Mouse (Mus musculus): ENCODE measurements around the gene Pde2a. TPM values are rescaled to one million over a fixed set of nuclear protein-coding genes. Genes with fewer than 3 reads are reported as not detected.
A peak's percentile ranks its signal among the peaks of the same experiment; 100 is the strongest.

Gene Pde2a
- 32.1 and 33.0 TPM in 2 replicates for polyA plus RNA-seq (2014; fragmentation: Nextera tagmentation; extraction: Ambion mirVana)

DNA sequence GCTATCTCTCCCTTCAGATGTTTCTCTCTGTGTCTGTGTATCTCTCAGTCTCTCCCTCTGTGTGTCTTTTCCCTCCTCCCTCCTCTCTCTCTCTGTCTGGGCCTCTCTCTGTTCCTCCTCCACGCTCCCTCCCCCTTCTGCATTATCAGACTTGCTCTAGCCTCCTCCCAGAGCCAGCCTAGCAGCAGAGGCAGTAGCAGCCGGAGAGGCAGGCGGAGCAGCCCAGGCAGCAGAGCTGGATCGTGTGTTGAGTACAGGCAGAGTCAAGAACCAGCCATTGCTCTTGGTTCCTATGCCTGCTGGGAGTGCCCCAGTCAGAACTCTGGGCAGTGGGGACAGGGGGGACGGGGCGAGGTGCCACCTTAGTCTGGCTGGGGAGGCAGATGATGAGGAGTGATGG is at the start of gene Pde2a:
TSS of gene Pde2a (plus strand) at position 163 of the 400 bp plus-strand sequence.
- H3K9me3 ChIP-seq (ENCODE audit: control insufficient read depth, low read length) = no peaks in the 10 kb centered on the region
- ATAC-seq (ENCODE audit: low read depth) (peak; percentile 13; the same call in 1 of the 2 replicates), DNase-seq (ENCODE audit: low spot score) (no peak)
- H3K27me3 ChIP-seq (replicated peaks; ENCODE audit: control insufficient read depth, insufficient read depth, low read length) = peaks cover 8% of the 10 kb centered on the region; the same call in 1 of the 2 replicates
- no peak within 1 kb of the TSS for H3K27ac ChIP-seq (replicated peaks; ENCODE audit: low read depth, low read length)
- H3K4me1 ChIP-seq (ENCODE audit: control insufficient read depth, insufficient read depth, low read length) = no peaks in the 10 kb centered on the region
- 19% methylated on average over 6 of the region's 6 CpGs for WGBS
- no peak within 1 kb of the TSS for H3K4me3 ChIP-seq (ENCODE audit: low read depth, low read length)
- H3K9ac ChIP-seq (ENCODE audit: low read depth, low read length) = no peak within 1 kb of the TSS
- no peaks in the 10 kb centered on the region for H3K36me3 ChIP-seq (ENCODE audit: control insufficient read depth, insufficient read depth, low read length)
- no peak within 1 kb of the TSS for H3K4me2 ChIP-seq (ENCODE audit: low read depth, low read length)

GRCm38 (mm10) chr7:101373082-101373481 is 48.4 kb upstream of the Pde2a start:
- no peaks in the 10 kb centered on the region for H3K36me3 ChIP-seq (ENCODE audit: control insufficient read depth, insufficient read depth, low read length)
- no peak overlapping the region for H3K4me2 ChIP-seq (ENCODE audit: low read depth, low read length)
- no peaks in the 10 kb centered on the region for H3K9me3 ChIP-seq (ENCODE audit: control insufficient read depth, low read length)
- H3K27ac ChIP-seq (replicated peaks; ENCODE audit: low read depth, low read length) = no peak overlapping the region
- ATAC-seq (ENCODE audit: low read depth) (peak; percentile 15; the same call in 1 of the 2 replicates), DNase-seq (ENCODE audit: low spot score) (no peak)
- H3K9ac ChIP-seq (ENCODE audit: low read depth, low read length) = no peak overlapping the region
- WGBS = 84% methylated on average over 17 of the region's 26 CpGs
- H3K4me3 ChIP-seq (ENCODE audit: low read depth, low read length) = no peak overlapping the region
- no peaks in the 10 kb centered on the region for H3K27me3 ChIP-seq (replicated peaks; ENCODE audit: control insufficient read depth, insufficient read depth, low read length)
- peaks cover 2% of the 10 kb centered on the region; the same call in 1 of the 2 replicates for H3K4me1 ChIP-seq (ENCODE audit: control insufficient read depth, insufficient read depth, low read length)

GRCm38 (mm10) chr7:101374155-101374554 is 47.3 kb upstream of the Pde2a start:
- no peak overlapping the region for H3K4me2 ChIP-seq (ENCODE audit: low read depth, low read length)
- H3K27me3 ChIP-seq (replicated peaks; ENCODE audit: control insufficient read depth, insufficient read depth, low read length) = no peaks in the 10 kb centered on the region
- no peaks in the 10 kb centered on the region for H3K36me3 ChIP-seq (ENCODE audit: control insufficient read depth, insufficient read depth, low read length)
- H3K4me1 ChIP-seq (ENCODE audit: control insufficient read depth, insufficient read depth, low read length) = peaks cover 5% of the 10 kb centered on the region; the same call in 1 of the 2 replicates
- H3K9me3 ChIP-seq (ENCODE audit: control insufficient read depth, low read length) = no peaks in the 10 kb centered on the region
- H3K9ac ChIP-seq (ENCODE audit: low read depth, low read length) = no peak overlapping the region
- no peak overlapping the region for H3K4me3 ChIP-seq (ENCODE audit: low read depth, low read length)
- DNase-seq (ENCODE audit: low spot score) = peak; percentile 83
- peak; percentile 42; the same call in 1 of the 2 replicates for ATAC-seq (ENCODE audit: low read depth)
- H3K27ac ChIP-seq (replicated peaks; ENCODE audit: low read depth, low read length) = no peak overlapping the region

- H3K27me3 ChIP-seq (replicated peaks; ENCODE audit: control insufficient read depth, insufficient read depth, low read length) = no peaks in the 10 kb centered on the region
- no peak overlapping the region for H3K4me3 ChIP-seq (ENCODE audit: low read depth, low read length)
- H3K9me3 ChIP-seq (ENCODE audit: control insufficient read depth, low read length) = no peaks in the 10 kb centered on the region
- H3K9ac ChIP-seq (ENCODE audit: low read depth, low read length) = no peak overlapping the region
- H3K4me2 ChIP-seq (ENCODE audit: low read depth, low read length) = no peak overlapping the region
- ATAC-seq (ENCODE audit: low read depth) (peak; percentile 3; the same call in 1 of the 2 replicates), DNase-seq (ENCODE audit: low spot score) (peak; percentile 56)
- no peak overlapping the region for H3K27ac ChIP-seq (replicated peaks; ENCODE audit: low read depth, low read length)
- 71% methylated on average over 10 of the region's 10 CpGs for WGBS
- peaks cover 5% of the 10 kb centered on the region; the same call in 1 of the 2 replicates for H3K4me1 ChIP-seq (ENCODE audit: control insufficient read depth, insufficient read depth, low read length)
- H3K36me3 ChIP-seq (ENCODE audit: control insufficient read depth, insufficient read depth, low read length) = no peaks in the 10 kb centered on the region
These were observed 44.7 kb upstream of the Pde2a start for GRCm38 (mm10) chr7:101376701-101377340.

- DNase-seq (ENCODE audit: low spot score) = peak; percentile 81
- no peaks in the 10 kb centered on the region for H3K27me3 ChIP-seq (replicated peaks; ENCODE audit: control insufficient read depth, insufficient read depth, low read length)
- peaks cover 5% of the 10 kb centered on the region; the same call in 1 of the 2 replicates for H3K4me1 ChIP-seq (ENCODE audit: control insufficient read depth, insufficient read depth, low read length)
- peak overlapping the region; percentile 43; the same call in 1 of the 2 replicates for H3K9ac ChIP-seq (ENCODE audit: low read depth, low read length)
- WGBS = 17% methylated on average over 7 of the region's 7 CpGs
- H3K9me3 ChIP-seq (ENCODE audit: control insufficient read depth, low read length) = no peaks in the 10 kb centered on the region
- H3K4me3 ChIP-seq (ENCODE audit: low read depth, low read length) = peak overlapping the region; percentile 19; the same call in 1 of the 2 replicates
- H3K27ac ChIP-seq (replicated peaks; ENCODE audit: low read depth, low read length) = peak overlapping the region; percentile 71
- peak overlapping the region; percentile 42 for H3K4me2 ChIP-seq (ENCODE audit: low read depth, low read length)
- H3K36me3 ChIP-seq (ENCODE audit: control insufficient read depth, insufficient read depth, low read length) = no peaks in the 10 kb centered on the region
- ATAC-seq (ENCODE audit: low read depth) = peak; percentile 72
These were observed 43.7 kb upstream of the Pde2a start for GRCm38 (mm10) chr7:101377741-101378262.

DNA sequence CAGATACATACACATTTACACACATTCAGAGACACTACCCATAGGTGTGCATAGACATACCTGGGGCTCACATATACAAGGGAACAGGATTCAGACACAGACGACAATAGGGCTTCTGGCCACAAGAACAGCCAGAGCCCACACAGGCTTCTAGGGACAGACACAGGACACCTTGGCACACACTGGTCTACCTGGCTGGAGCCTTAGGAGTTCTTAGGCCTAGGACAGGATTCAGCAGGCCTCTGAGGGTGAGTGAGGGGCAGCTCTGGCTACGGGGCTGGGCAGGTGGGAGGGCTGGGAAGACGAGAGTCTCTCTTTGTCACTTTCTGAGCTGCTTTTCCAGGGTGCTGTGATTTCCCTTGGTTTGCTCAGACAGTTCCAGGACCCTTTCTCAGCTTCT is 43.2 kb upstream of the Pde2a start:
- H3K4me1 ChIP-seq (ENCODE audit: control insufficient read depth, insufficient read depth, low read length) = peaks cover 5% of the 10 kb centered on the region; the same call in 1 of the 2 replicates
- H3K9ac ChIP-seq (ENCODE audit: low read depth, low read length) = peak overlapping the region; percentile 43
- no peaks in the 10 kb centered on the region for H3K36me3 ChIP-seq (ENCODE audit: control insufficient read depth, insufficient read depth, low read length)
- ATAC-seq (ENCODE audit: low read depth) = no peak
- no peak for DNase-seq (ENCODE audit: low spot score)
- H3K27me3 ChIP-seq (replicated peaks; ENCODE audit: control insufficient read depth, insufficient read depth, low read length) = no peaks in the 10 kb centered on the region
- WGBS = 40% methylated on average over 3 of the region's 3 CpGs
- no peaks in the 10 kb centered on the region for H3K9me3 ChIP-seq (ENCODE audit: control insufficient read depth, low read length)
- peak overlapping the region; percentile 71 for H3K27ac ChIP-seq (replicated peaks; ENCODE audit: low read depth, low read length)
- peak overlapping the region; percentile 19; the same call in 1 of the 2 replicates for H3K4me3 ChIP-seq (ENCODE audit: low read depth, low read length)
- peak overlapping the region; percentile 42 for H3K4me2 ChIP-seq (ENCODE audit: low read depth, low read length)

- Histone ChIP-seq H3K4me2 (ENCODE audit: low read depth, low read length) (peak overlapping the region; percentile 42), H3K9ac (ENCODE audit: low read depth, low read length) (peak overlapping the region; percentile 43), H3K4me1 (ENCODE audit: control insufficient read depth, insufficient read depth, low read length) (peaks cover 5% of the 10 kb centered on the region; the same call in 1 of the 2 replicates), H3K27me3 (replicated peaks; ENCODE audit: control insufficient read depth, insufficient read depth, low read length) (no peaks in the 10 kb centered on the region), H3K4me3 (ENCODE audit: low read depth, low read length) (no peak overlapping the region), H3K27ac (replicated peaks; ENCODE audit: low read depth, low read length) (peak overlapping the region; percentile 71; the same call in 1 of the 2 replicates), H3K9me3 (ENCODE audit: control insufficient read depth, low read length) (no peaks in the 10 kb centered on the region), H3K36me3 (ENCODE audit: control insufficient read depth, insufficient read depth, low read length) (no peaks in the 10 kb centered on the region)
- WGBS = 46% methylated on average over 5 of the region's 5 CpGs
- no peak for ATAC-seq (ENCODE audit: low read depth)
- no peak for DNase-seq (ENCODE audit: low spot score)
These were observed 42.6 kb upstream of the Pde2a start for GRCm38 (mm10) chr7:101378796-101379465.

DNA sequence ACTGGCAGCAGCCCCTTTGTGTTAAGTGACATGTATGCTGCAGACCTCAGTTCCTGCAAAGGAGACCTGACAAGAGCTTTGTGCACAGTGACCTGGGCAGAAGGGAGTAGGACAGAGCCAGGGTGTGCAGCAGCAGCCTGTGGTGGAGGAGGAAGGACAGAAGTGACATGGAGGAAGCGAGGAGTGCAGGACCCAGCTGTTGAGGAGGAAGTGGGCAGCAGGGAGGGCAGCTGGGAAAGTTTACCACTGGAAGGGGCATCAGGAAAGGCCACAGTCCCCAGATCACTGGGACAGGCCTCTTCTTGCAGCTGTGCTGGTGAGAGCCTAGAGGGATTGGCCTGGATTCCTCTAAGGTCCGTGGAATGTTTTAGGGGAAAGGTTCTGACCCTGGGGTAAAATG is 41.8 kb upstream of the Pde2a start:
- no peaks in the 10 kb centered on the region for H3K27me3 ChIP-seq (replicated peaks; ENCODE audit: control insufficient read depth, insufficient read depth, low read length)
- peak overlapping the region; percentile 43; the same call in 1 of the 2 replicates for H3K9ac ChIP-seq (ENCODE audit: low read depth, low read length)
- DNase-seq (ENCODE audit: low spot score) (no peak), ATAC-seq (ENCODE audit: low read depth) (no peak)
- no peak overlapping the region for H3K27ac ChIP-seq (replicated peaks; ENCODE audit: low read depth, low read length)
- WGBS = 49% methylated on average over 2 of the region's 2 CpGs
- H3K36me3 ChIP-seq (ENCODE audit: control insufficient read depth, insufficient read depth, low read length) = no peaks in the 10 kb centered on the region
- H3K4me2 ChIP-seq (ENCODE audit: low read depth, low read length) = 0 out of 2 replicates have a peak overlapping the region, but pooled peaks have one; percentile 42
- no peak overlapping the region for H3K4me3 ChIP-seq (ENCODE audit: low read depth, low read length)
- no peaks in the 10 kb centered on the region for H3K9me3 ChIP-seq (ENCODE audit: control insufficient read depth, low read length)
- peaks cover 5% of the 10 kb centered on the region; the same call in 1 of the 2 replicates for H3K4me1 ChIP-seq (ENCODE audit: control insufficient read depth, insufficient read depth, low read length)

Data from embryonic facial prominence, embryonic 14.5 days (tissue).